Mouse (Mus musculus) liver, embryonic 13.5 days (tissue): ENCODE results near the gene Gm853. TPM values are rescaled to one million over a fixed set of nuclear protein-coding genes. Genes with fewer than 3 reads are reported as not detected.

Experiments
- ATAC-seq: fragments of 200-750 bp; cut with Nextera tagmentation; 2 replicates; pipeline ENCODE4 v1.8.0; 2017; ENCODE audit warnings: low read depth, mild to moderate bottlenecking, moderate number of reproducible peaks, moderate library complexity
- DNase-seq: peaks from one replicate; pipeline ENCODE4 v3.0.0; 2022
- H3K27ac ChIP-seq: fragments of 300-500 bp; sonication (generic); 2 replicates; pipeline ENCODE4 v1.5.1; 2015; ENCODE audit warnings: moderate library complexity, mild to moderate bottlenecking, inconsistent platforms
- H3K27me3 ChIP-seq: fragments of 300-500 bp; sonication (generic); 2 replicates; pipeline ENCODE4 v1.6.1; 2015; ENCODE audit warnings: mild to moderate bottlenecking, inconsistent platforms
- H3K36me3 ChIP-seq: fragments of 300-500 bp; sonication (generic); 2 replicates; pipeline ENCODE4 v1.6.1; 2015; ENCODE audit warnings: mild to moderate bottlenecking, inconsistent platforms
- H3K4me1 ChIP-seq: fragments of 300-500 bp; sonication (generic); replicated peaks from 2 replicates; pipeline ENCODE4 v1.6.1; 2015; ENCODE audit warnings: inconsistent platforms
- H3K4me2 ChIP-seq: fragments of 300-500 bp; sonication (generic); 2 replicates; pipeline ENCODE4 v1.6.1; 2015; ENCODE audit warnings: inconsistent platforms, mild to moderate bottlenecking, moderate library complexity
- H3K4me3 ChIP-seq: fragments of 300-500 bp; sonication (generic); replicated peaks from 2 replicates; pipeline ENCODE4 v1.5.1; 2015; ENCODE audit warnings: mild to moderate bottlenecking, inconsistent platforms
- H3K9ac ChIP-seq: fragments of 300-500 bp; sonication (generic); 2 replicates; pipeline ENCODE4 v1.6.1; 2015; ENCODE audit warnings: mild to moderate bottlenecking, inconsistent platforms
- H3K9me3 ChIP-seq: fragments of 300-500 bp; sonication (generic); replicated peaks from 2 replicates; pipeline ENCODE4 v1.6.1; 2016; ENCODE audit warnings: inconsistent platforms
- WGBS: fragments of 180-500 bp; shearing (Covaris S2); methylation state at CpG from one replicate; pipeline ENCODE4 v1.1.7; 2015; ENCODE audit not compliant: insufficient replicate concordance; 5-methylcytosine and 5-hydroxymethylcytosine counted together
- polyA plus RNA-seq: library from polyadenylated mRNA; unstranded; fragments of >200 nt; fragmentation: Nextera tagmentation; extraction: Ambion mirVana; gene quantifications from 2 replicates; pipeline ENCODE4 v1.2.1, GENCODE M21; 2015

The Gm853 gene
- not detected in 2 replicates for polyA plus RNA-seq

- Histone ChIP-seq H3K9me3 (no peaks in the 10 kb centered on the region), H3K27ac (no peak within 1 kb of the TSS), H3K4me3 (no peak within 1 kb of the TSS), H3K4me1 (no peaks in the 10 kb centered on the region), H3K27me3 (peaks cover 23% of the 10 kb centered on the region; the same call in 1 of the 2 replicates), H3K4me2 (no peak within 1 kb of the TSS), H3K9ac (no peak within 1 kb of the TSS), H3K36me3 (no peaks in the 10 kb centered on the region)
- 47% methylated on average over 4 of the region's 4 CpGs for WGBS
- ATAC-seq = no peak
- no peak for DNase-seq
Observed at GRCm38 (mm10) chr4:130222179-130222578, at the start of gene Gm853. Gm853 (minus strand) TSS chr4:130222401.

- Histone ChIP-seq H3K9me3 (no peaks in the 10 kb centered on the region), H3K4me1 (peaks cover 40% of the 10 kb centered on the region), H3K27me3 (peaks cover 60% of the 10 kb centered on the region), H3K4me3 (no peak overlapping the region), H3K27ac (no peak overlapping the region), H3K36me3 (no peaks in the 10 kb centered on the region), H3K9ac (no peak overlapping the region), H3K4me2 (no peak overlapping the region)
- ATAC-seq (no peak), DNase-seq (no peak)
- 58% methylated on average over 6 of the region's 6 CpGs for whole genome bisulfite sequencing
Observed at GRCm38 (mm10) chr4:130270611-130271347, 48.6 kb upstream of the Gm853 start.

- H3K27me3 ChIP-seq = peaks cover 58% of the 10 kb centered on the region
- WGBS = 49% methylated on average over 8 of the region's 8 CpGs
- peak; percentile 57 for DNase-seq
- no peak overlapping the region for H3K27ac ChIP-seq
- H3K4me1 ChIP-seq = peaks cover 35% of the 10 kb centered on the region
- ATAC-seq = peak; percentile 78
- H3K4me3 ChIP-seq = no peak overlapping the region
- no peaks in the 10 kb centered on the region for H3K36me3 ChIP-seq
- no peak overlapping the region for H3K4me2 ChIP-seq
- no peak overlapping the region for H3K9ac ChIP-seq
- no peaks in the 10 kb centered on the region for H3K9me3 ChIP-seq
Observed at GRCm38 (mm10) chr4:130270089-130270488, 47.9 kb upstream of the Gm853 start.

GRCm38 (mm10) chr4:130268736-130269135 is 46.5 kb upstream of the Gm853 start:
- Histone ChIP-seq H3K4me1 (peaks cover 30% of the 10 kb centered on the region), H3K4me2 (no peak overlapping the region), H3K36me3 (no peaks in the 10 kb centered on the region), H3K27me3 (peaks cover 58% of the 10 kb centered on the region), H3K9me3 (no peaks in the 10 kb centered on the region), H3K4me3 (no peak overlapping the region), H3K9ac (no peak overlapping the region), H3K27ac (no peak overlapping the region)
- 77% methylated on average over 10 of the region's 10 CpGs for WGBS
- ATAC-seq (no peak), DNase-seq (no peak)

GRCm38 (mm10) chr4:130267069-130267468 is 44.9 kb upstream of the Gm853 start:
- no peak for DNase-seq
- Histone ChIP-seq H3K4me2 (peak overlapping the region; percentile 21; the same call in 1 of the 2 replicates), H3K27me3 (peaks cover 53% of the 10 kb centered on the region), H3K9ac (no peak overlapping the region), H3K36me3 (no peaks in the 10 kb centered on the region), H3K4me1 (peaks cover 30% of the 10 kb centered on the region), H3K4me3 (no peak overlapping the region), H3K9me3 (no peaks in the 10 kb centered on the region), H3K27ac (peak overlapping the region; percentile 6; the same call in 1 of the 2 replicates)
- WGBS = 74% methylated on average over 7 of the region's 7 CpGs
- ATAC-seq = peak; percentile 66

GRCm38 (mm10) chr4:130266601-130267000 is 44.4 kb upstream of the Gm853 start:
- no peak for DNase-seq
- no peak for ATAC-seq
- H3K27ac ChIP-seq = no peak overlapping the region
- peak overlapping the region; percentile 21; the same call in 1 of the 2 replicates for H3K4me2 ChIP-seq
- H3K36me3 ChIP-seq = no peaks in the 10 kb centered on the region
- H3K9me3 ChIP-seq = no peaks in the 10 kb centered on the region
- peaks cover 30% of the 10 kb centered on the region for H3K4me1 ChIP-seq
- WGBS = 65% methylated on average over 9 of the region's 9 CpGs
- H3K27me3 ChIP-seq = peaks cover 48% of the 10 kb centered on the region
- no peak overlapping the region for H3K4me3 ChIP-seq
- H3K9ac ChIP-seq = no peak overlapping the region

- H3K4me2 ChIP-seq = no peak overlapping the region
- no peaks in the 10 kb centered on the region for H3K36me3 ChIP-seq
- peaks cover 21% of the 10 kb centered on the region for H3K4me1 ChIP-seq
- no peak overlapping the region for H3K9ac ChIP-seq
- ATAC-seq (0 out of 2 replicates have a peak, but pooled peaks have one; percentile 27), DNase-seq (peak; percentile 59)
- peaks cover 36% of the 10 kb centered on the region for H3K27me3 ChIP-seq
- no peak overlapping the region for H3K27ac ChIP-seq
- no peaks in the 10 kb centered on the region for H3K9me3 ChIP-seq
- WGBS = 8% methylated on average over 24 of the region's 24 CpGs
- no peak overlapping the region for H3K4me3 ChIP-seq
Observed at GRCm38 (mm10) chr4:130264698-130265349, 42.6 kb upstream of the Gm853 start.

GRCm38 (mm10) chr4:130264131-130264530 is 41.9 kb upstream of the Gm853 start:
- Histone ChIP-seq H3K9ac (no peak overlapping the region), H3K4me3 (no peak overlapping the region), H3K36me3 (no peaks in the 10 kb centered on the region), H3K27ac (no peak overlapping the region), H3K9me3 (no peaks in the 10 kb centered on the region), H3K4me1 (peaks cover 19% of the 10 kb centered on the region), H3K4me2 (no peak overlapping the region), H3K27me3 (peaks cover 34% of the 10 kb centered on the region)
- 26% methylated on average over 11 of the region's 11 CpGs for WGBS
- DNase-seq (no peak), ATAC-seq (no peak)

GRCm38 (mm10) chr4:130260406-130260805 is 38.2 kb upstream of the Gm853 start:
- Histone ChIP-seq H3K4me2 (no peak overlapping the region), H3K36me3 (no peaks in the 10 kb centered on the region), H3K9ac (no peak overlapping the region), H3K4me3 (no peak overlapping the region), H3K4me1 (peaks cover 6% of the 10 kb centered on the region), H3K27ac (no peak overlapping the region), H3K27me3 (peaks cover 27% of the 10 kb centered on the region), H3K9me3 (no peaks in the 10 kb centered on the region)
- WGBS = 23% methylated on average over 5 of the region's 5 CpGs
- no peak for DNase-seq
- no peak for ATAC-seq

- Histone ChIP-seq H3K9ac (peak overlapping the region; percentile 76), H3K27me3 (peaks cover 14% of the 10 kb centered on the region; the same call in 1 of the 2 replicates), H3K36me3 (no peaks in the 10 kb centered on the region), H3K4me1 (peaks cover 47% of the 10 kb centered on the region), H3K27ac (peak overlapping the region; percentile 97), H3K4me2 (peak overlapping the region; percentile 69), H3K4me3 (peak overlapping the region; percentile 59), H3K9me3 (no peaks in the 10 kb centered on the region)
- ATAC-seq (peak; percentile 97), DNase-seq (peak; percentile 96)
- WGBS = 37% methylated on average over 8 of the region's 8 CpGs
Observed at GRCm38 (mm10) chr4:130252441-130253157, 30.4 kb upstream of the Gm853 start.

GRCm38 (mm10) chr4:130251763-130252162 is 29.6 kb upstream of the Gm853 start:
- no peaks in the 10 kb centered on the region for H3K36me3 ChIP-seq
- no peaks in the 10 kb centered on the region for H3K9me3 ChIP-seq
- H3K9ac ChIP-seq = peak overlapping the region; percentile 76
- ATAC-seq = no peak
- DNase-seq = peak; percentile 56
- peak overlapping the region; percentile 59 for H3K4me3 ChIP-seq
- peak overlapping the region; percentile 69 for H3K4me2 ChIP-seq
- H3K27me3 ChIP-seq = peaks cover 21% of the 10 kb centered on the region
- peak overlapping the region; percentile 97 for H3K27ac ChIP-seq
- 22% methylated on average over 3 of the region's 3 CpGs for WGBS
- peaks cover 47% of the 10 kb centered on the region for H3K4me1 ChIP-seq
